Mouse (Mus musculus) lung, adult 2 months (tissue): ENCODE measurements around the gene Mtch1. TPM values are rescaled to one million over a fixed set of nuclear protein-coding genes. Genes with fewer than 3 reads are reported as not detected.
A peak's percentile ranks its signal among the peaks of the same experiment; 100 is the strongest.
"Not testable (repeated sequence)": the region's sequence is repeated elsewhere in the genome, so short reads cannot be mapped to it uniquely, and the experiment has no call there.

Experiments
- DNase-seq: peaks from one replicate; pipeline ENCODE4 v3.0.0; 2022
- H3K4me1 ChIP-seq: fragments of 200-500 bp; 2 replicates; pipeline ENCODE4 v1.6.1; 2011; ENCODE audit warnings: low read length; ENCODE audit not compliant: control insufficient read depth, insufficient read depth
- H3K4me3 ChIP-seq: fragments of 200-500 bp; replicated peaks from 2 replicates; pipeline ENCODE3; 2011; ENCODE audit warnings: low read depth, mild to moderate bottlenecking, control low read depth, low read length; ENCODE audit errors: extremely low read depth
- CTCF ChIP-seq: fragments of 200-500 bp; IDR thresholded peaks from 2 replicates; pipeline ENCODE4 v1.5.1; 2011; ENCODE audit warnings: mild to moderate bottlenecking, low read length, control low read depth; ENCODE audit not compliant: insufficient read depth
- POLR2A ChIP-seq: fragments of 200-500 bp; IDR thresholded peaks from 2 replicates; pipeline ENCODE4 v1.6.1; 2011; ENCODE audit warnings: low read depth, mild to moderate bottlenecking, control low read depth, low read length, borderline replicate concordance; ENCODE audit errors: extremely low read depth
- WGBS: fragments of 180-500 bp; shearing (Covaris S2); methylation state at CpG from one replicate; pipeline ENCODE4 v1.1.7; 2018; 5-methylcytosine and 5-hydroxymethylcytosine counted together
- polyA plus RNA-seq: library from polyadenylated mRNA; depleted of rRNA; stranded (reverse); fragments of >200 nt; gene quantifications from 2 replicates; pipeline ENCODE4 v1.2.3, GENCODE M21; 2012

The Mtch1 gene
- polyA plus RNA-seq, 1 experiment: 456 TPM

GRCm38 (mm10) chr17:29365105-29365621 lies 17.4 kb upstream of the Mtch1 start:
- Histone ChIP-seq H3K4me1 (no peaks in the 10 kb centered on the region), H3K4me3 (no peak overlapping the region)
- WGBS: 70% methylated on average over 13 of the region's 13 CpGs
- DNase-seq: no peak
- TF ChIP-seq CTCF (no peak), POLR2A (no peak)

DNA sequence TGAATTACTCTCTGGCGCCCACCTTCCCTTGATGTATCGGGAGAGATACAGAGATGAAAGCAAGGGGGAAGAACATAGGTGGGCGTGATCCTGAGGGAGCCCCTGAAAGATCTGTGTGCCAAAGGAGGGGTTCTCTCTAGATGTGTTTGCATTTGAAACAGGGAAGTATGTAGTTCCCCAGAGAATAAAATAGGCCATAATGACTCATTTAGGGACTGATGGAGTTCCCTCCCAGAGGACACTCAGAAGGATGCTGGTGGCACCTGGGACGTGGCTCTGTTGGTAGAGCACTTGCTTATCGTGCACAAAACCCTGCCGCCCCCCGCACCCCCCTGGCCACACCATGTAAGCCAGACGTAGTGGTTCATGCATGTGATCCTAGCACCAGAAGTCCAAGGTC lies 15.4 kb upstream of the Mtch1 start:
- WGBS: 83% methylated on average over 8 of the region's 8 CpGs

DNA sequence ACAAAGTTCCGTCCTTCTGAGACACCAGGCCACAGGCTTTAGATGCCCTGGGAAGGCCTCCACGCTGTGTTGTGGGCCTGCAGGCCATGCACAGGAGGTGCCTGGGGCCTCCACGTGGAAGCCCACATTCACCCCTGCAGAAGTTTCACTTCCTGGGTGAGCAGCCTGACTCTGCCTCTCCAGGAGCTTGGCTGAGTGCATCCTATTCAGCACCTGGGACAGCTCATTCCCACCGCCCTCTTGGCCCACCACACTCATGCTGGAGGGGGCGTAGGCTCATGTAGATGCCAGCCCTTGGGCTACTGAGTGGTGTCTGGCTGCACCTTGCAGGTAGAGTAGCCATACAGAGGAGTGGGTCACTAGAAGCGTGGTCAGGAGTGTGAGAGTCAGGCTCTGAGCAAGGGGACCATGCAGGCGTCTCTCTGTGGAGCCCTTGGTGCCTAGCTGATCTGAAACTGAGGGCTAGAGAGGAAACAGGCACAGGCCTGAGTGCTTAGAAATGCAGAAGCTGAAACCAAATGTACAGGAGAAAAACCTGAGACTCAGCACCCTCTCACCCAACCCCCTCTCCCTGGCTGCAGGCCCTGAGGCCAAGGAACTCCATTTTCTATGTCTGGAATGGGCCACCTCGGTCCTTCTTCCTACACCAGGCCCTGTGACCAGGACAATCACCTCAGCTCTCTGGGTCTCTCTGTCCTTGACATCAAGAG lies 14.4 kb upstream of the Mtch1 start:
- TF ChIP-seq CTCF (no peak), POLR2A (no peak)
- Histone ChIP-seq H3K4me1 (no peaks in the 10 kb centered on the region), H3K4me3 (no peak overlapping the region)
- no peak for DNase-seq
- WGBS: 55% methylated on average over 8 of the region's 8 CpGs

More for the DNA sequence above, 15.4 kb upstream of the Mtch1 start:
- no peak for DNase-seq
- no peak overlapping the region for H3K4me3 ChIP-seq
- H3K4me1 ChIP-seq: no peaks in the 10 kb centered on the region
- TF ChIP-seq CTCF (no peak), POLR2A (no peak)

DNA sequence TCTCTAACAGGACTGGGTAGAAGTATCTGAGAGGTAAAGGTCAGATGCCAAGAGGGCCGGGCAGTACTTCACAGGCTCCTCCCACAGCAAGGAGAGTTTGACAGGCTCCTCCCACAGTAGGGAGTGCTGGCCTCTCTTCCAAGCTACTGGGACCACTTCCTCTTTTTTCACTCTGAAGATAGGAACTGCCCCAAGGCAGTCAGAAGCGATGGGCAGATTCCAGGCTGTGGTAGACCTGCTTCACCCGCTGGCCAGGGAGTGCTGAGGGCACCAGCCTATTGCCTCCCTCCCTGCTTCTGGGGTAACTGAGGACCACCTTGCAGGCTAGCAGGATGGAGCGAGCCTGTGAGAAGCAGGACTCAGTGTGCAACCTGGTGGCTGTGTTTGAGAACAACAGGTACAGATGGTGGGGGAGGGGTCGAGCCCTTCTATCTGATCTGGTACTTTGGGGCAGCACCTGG lies 13.1 kb upstream of the Mtch1 start, which contains the start of gene Fgd2:
Gene Fgd2, plus strand, starts transcription at position 154 of the 461 bp plus-strand sequence.
- DNase-seq: peak; percentile 47
- WGBS: 26% methylated on average over 5 of the region's 5 CpGs
- Histone ChIP-seq H3K4me3 (peak within 1 kb of the TSS; percentile 40), H3K4me1 (peaks cover 5% of the 10 kb centered on the region; the same call in 1 of the 2 replicates)
- TF ChIP-seq POLR2A (no peak), CTCF (no peak)

- no peak for DNase-seq
- no peak overlapping the region for H3K4me3 ChIP-seq
- peaks cover 10% of the 10 kb centered on the region; the same call in 1 of the 2 replicates for H3K4me1 ChIP-seq
- TF ChIP-seq POLR2A: no peak
- TF ChIP-seq CTCF: no peak
- 74% methylated on average over 3 of the region's 3 CpGs for WGBS
Observed at GRCm38 (mm10) chr17:29358928-29359327, 11.2 kb upstream of the Mtch1 start.

DNA sequence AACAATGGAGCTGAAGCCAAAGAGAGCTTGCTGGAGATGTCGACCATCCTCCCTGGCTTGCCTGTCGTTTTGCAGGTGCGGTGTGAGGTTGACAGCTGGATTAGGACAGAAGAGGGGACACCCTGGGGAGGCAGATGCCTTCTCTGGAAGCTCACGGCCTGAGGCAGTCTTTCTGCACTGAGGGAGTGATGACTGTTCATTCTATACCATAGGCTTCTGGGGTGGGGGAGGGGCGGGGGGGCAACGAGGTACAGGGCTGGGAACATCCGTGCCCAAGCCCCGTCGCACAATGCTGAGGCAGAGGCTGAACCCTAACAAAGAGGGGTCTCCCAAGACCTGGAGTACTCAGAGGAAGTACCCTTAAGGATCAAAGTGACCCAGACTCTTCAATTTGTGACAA lies 9.1 kb upstream of the Mtch1 start:
- TF ChIP-seq POLR2A (no peak), CTCF (no peak)
- no peak for DNase-seq
- H3K4me1 ChIP-seq: peaks cover 10% of the 10 kb centered on the region; the same call in 1 of the 2 replicates
- H3K4me3 ChIP-seq: peak overlapping the region; percentile 52
- WGBS: 23% methylated on average over 9 of the region's 9 CpGs

DNA sequence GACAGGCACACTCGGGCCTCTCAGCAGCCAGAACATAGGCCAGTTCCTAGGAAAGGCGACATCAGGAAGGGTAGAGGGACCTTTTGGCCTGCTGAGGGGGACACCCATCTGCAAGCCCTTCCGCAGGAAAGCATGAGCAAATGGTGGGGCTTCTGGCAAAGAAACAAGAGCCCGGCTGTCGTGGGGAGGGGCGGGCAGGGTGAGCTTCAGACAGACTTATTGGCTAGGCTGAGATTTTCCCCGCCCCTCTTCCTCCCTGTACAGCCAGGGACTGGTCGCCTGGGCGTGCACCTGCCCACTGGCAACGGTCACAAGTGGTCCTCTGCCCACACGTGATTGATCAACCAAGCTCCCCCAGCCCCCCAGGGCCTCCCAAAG lies 8.7 kb upstream of the Mtch1 start:
- DNase-seq: no peak
- 7% methylated on average over 11 of the region's 11 CpGs for WGBS
- TF ChIP-seq POLR2A: peak; percentile 50; the same call in 1 of the 2 replicates
- TF ChIP-seq CTCF: no peak
- Histone ChIP-seq H3K4me3 (peak overlapping the region; percentile 55), H3K4me1 (peaks cover 10% of the 10 kb centered on the region; the same call in 1 of the 2 replicates)

DNA sequence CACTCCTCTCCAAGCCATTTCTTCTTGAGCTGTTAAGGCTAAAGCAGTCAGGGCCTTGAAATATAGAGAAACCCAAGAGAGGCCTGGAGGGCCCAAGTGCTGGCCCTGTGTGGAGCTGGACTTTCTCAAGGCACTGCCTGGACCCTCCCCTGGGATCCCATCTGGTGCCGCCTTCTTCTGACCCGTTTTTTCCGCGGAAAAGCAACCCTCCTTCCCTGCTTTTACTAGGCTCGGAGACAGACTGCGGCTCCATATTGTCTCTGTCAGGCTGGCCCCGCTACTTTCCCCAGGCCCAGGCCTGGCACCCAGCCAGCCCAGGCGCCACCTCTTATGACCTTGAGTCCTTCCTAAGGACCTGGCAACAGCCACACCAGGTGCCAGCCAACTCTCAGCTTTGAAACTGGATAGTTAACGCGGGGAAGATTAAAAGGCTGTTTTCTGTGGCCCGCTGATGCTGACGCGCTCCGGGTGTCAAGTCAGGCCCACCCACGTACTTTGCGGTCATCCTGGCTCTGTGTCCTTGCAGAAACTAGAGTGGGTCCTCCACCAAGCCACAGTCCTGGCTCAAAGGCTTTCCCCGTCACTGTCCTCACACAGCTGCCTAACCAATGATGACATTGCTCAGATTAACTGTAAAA lies 8.2 kb upstream of the Mtch1 start:
- WGBS: 17% methylated on average over 17 of the region's 17 CpGs
- peak; percentile 72 for DNase-seq

GRCm38 (mm10) chr17:29355461-29355840 lies 7.7 kb upstream of the Mtch1 start:
- DNase-seq: no peak
- WGBS: 48% methylated on average over 5 of the region's 5 CpGs
- TF ChIP-seq POLR2A (no peak), CTCF (no peak)
- Histone ChIP-seq H3K4me1 (peaks cover 10% of the 10 kb centered on the region; the same call in 1 of the 2 replicates), H3K4me3 (no peak overlapping the region)

More for the DNA sequence above, 8.2 kb upstream of the Mtch1 start:
- no peak for TF ChIP-seq CTCF
- TF ChIP-seq POLR2A: no peak
- Histone ChIP-seq H3K4me3 (peak overlapping the region; percentile 55), H3K4me1 (peaks cover 10% of the 10 kb centered on the region; the same call in 1 of the 2 replicates)

DNA sequence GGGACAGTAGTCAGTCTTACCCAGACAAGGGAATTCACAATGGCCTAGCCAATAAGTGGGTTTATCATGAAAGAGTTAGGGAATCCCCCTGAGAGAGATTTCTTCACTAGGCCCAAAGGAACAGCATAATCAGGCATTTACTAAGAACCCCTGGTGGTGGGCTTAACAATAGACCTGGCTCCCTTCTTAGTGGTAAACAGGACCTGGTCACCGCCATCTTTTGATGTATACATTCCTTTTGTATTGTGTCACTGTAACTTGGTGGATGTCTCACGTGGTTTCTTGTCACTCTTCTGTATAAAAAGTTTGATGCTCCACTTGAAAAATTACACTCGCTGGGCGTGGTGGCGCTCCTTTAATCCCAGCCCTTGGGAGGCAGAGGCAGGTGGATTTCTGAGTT lies 3.3 kb upstream of the Mtch1 start:
- H3K4me3 ChIP-seq, DNase-seq: not testable (repeated sequence)
- WGBS: 77% methylated on average over 5 of the region's 5 CpGs
- peaks cover 13% of the 10 kb centered on the region for H3K4me1 ChIP-seq
